Mouse (Mus musculus): Measurements from ENCODE around the gene Sh3rf3. TPM values are rescaled to one million over a fixed set of nuclear protein-coding genes. Genes with fewer than 3 reads are reported as not detected.

The Sh3rf3 gene
- total RNA-seq, 2 experiments from 2014 or later = not detected

GRCm38 (mm10) chr10:58848536-58848935 lies 35.4 kb downstream of the Sh3rf3 start:
- ATAC-seq (replicated peaks; ENCODE audit: poor library complexity, severe bottlenecking) = no peak

- no peak for ATAC-seq (replicated peaks; ENCODE audit: poor library complexity, severe bottlenecking)
These were observed 41.5 kb downstream of the Sh3rf3 start for GRCm38 (mm10) chr10:58854548-58855198.

GRCm38 (mm10) chr10:58855199-58855751 lies 42.1 kb downstream of the Sh3rf3 start:
- ATAC-seq (replicated peaks; ENCODE audit: poor library complexity, severe bottlenecking) = no peak

GRCm38 (mm10) chr10:58855814-58856213 lies 42.7 kb downstream of the Sh3rf3 start:
- no peak for ATAC-seq (replicated peaks; ENCODE audit: poor library complexity, severe bottlenecking)

- no peak for ATAC-seq (replicated peaks; ENCODE audit: poor library complexity, severe bottlenecking)
These were observed 43.6 kb downstream of the Sh3rf3 start for GRCm38 (mm10) chr10:58856742-58857141.

GRCm38 (mm10) chr10:58864735-58865134 lies 51.6 kb downstream of the Sh3rf3 start:
- no peak for ATAC-seq (replicated peaks; ENCODE audit: poor library complexity, severe bottlenecking)

- no peak for ATAC-seq (replicated peaks; ENCODE audit: poor library complexity, severe bottlenecking)
These were observed 54.4 kb downstream of the Sh3rf3 start for GRCm38 (mm10) chr10:58867536-58867935.

GRCm38 (mm10) chr10:58869836-58870235 lies 56.7 kb downstream of the Sh3rf3 start:
- no peak for ATAC-seq (replicated peaks; ENCODE audit: poor library complexity, severe bottlenecking)

GRCm38 (mm10) chr10:58871149-58871820 lies 58.1 kb downstream of the Sh3rf3 start:
- ATAC-seq (replicated peaks; ENCODE audit: poor library complexity, severe bottlenecking) = no peak

- no peak for ATAC-seq (replicated peaks; ENCODE audit: poor library complexity, severe bottlenecking)
These were observed 58.8 kb downstream of the Sh3rf3 start for GRCm38 (mm10) chr10:58871821-58872577.

- ATAC-seq (replicated peaks; ENCODE audit: poor library complexity, severe bottlenecking) = no peak
These were observed 64.7 kb downstream of the Sh3rf3 start for GRCm38 (mm10) chr10:58877835-58878234.

- ATAC-seq (replicated peaks; ENCODE audit: poor library complexity, severe bottlenecking) = no peak
These were observed 65.5 kb downstream of the Sh3rf3 start for GRCm38 (mm10) chr10:58878636-58879035.

GRCm38 (mm10) chr10:58882741-58883140 lies 69.6 kb downstream of the Sh3rf3 start:
- no peak for ATAC-seq (replicated peaks; ENCODE audit: poor library complexity, severe bottlenecking)

- ATAC-seq (replicated peaks; ENCODE audit: poor library complexity, severe bottlenecking) = no peak
These were observed 72.2 kb downstream of the Sh3rf3 start for GRCm38 (mm10) chr10:58885351-58885750.

GRCm38 (mm10) chr10:58885816-58886215 lies 72.7 kb downstream of the Sh3rf3 start:
- no peak for ATAC-seq (replicated peaks; ENCODE audit: poor library complexity, severe bottlenecking)

GRCm38 (mm10) chr10:58890671-58891439 lies 77.7 kb downstream of the Sh3rf3 start:
- no peak for ATAC-seq (replicated peaks; ENCODE audit: poor library complexity, severe bottlenecking)

GRCm38 (mm10) chr10:58895431-58895830 lies 82.3 kb downstream of the Sh3rf3 start:
- ATAC-seq (replicated peaks; ENCODE audit: poor library complexity, severe bottlenecking) = no peak

GRCm38 (mm10) chr10:58897009-58897543 lies 83.9 kb downstream of the Sh3rf3 start:
- ATAC-seq (replicated peaks; ENCODE audit: poor library complexity, severe bottlenecking) = no peak

GRCm38 (mm10) chr10:58905253-58905652 lies 92.1 kb downstream of the Sh3rf3 start:
- ATAC-seq (replicated peaks; ENCODE audit: poor library complexity, severe bottlenecking) = no peak

- no peak for ATAC-seq (replicated peaks; ENCODE audit: poor library complexity, severe bottlenecking)
These were observed 93.9 kb downstream of the Sh3rf3 start for GRCm38 (mm10) chr10:58907001-58907443.

Data from granulocyte monocyte progenitor cell, adult 5-6 weeks (primary cell).